Mouse (Mus musculus) megakaryocyte-erythroid progenitor cell, adult 5-6 weeks (primary cell): ENCODE measurements around the gene Ptpn18. TPM values are rescaled to one million over a fixed set of nuclear protein-coding genes. Genes with fewer than 3 reads are reported as not detected.
A peak's percentile ranks its signal among the peaks of the same experiment; 100 is the strongest.

Source experiments
- ATAC-seq: replicated peaks from 2 replicates; pipeline ENCODE4 v1.8.0; 2016; ENCODE audit warnings: mild to moderate bottlenecking, inconsistent platforms; ENCODE audit not compliant: severe bottlenecking, poor library complexity, low FRiP score, low TSS enrichment
- total RNA-seq, 2 experiments: library from RNA; stranded (forward) in 1 of 2; stranded (reverse) in 1 of 2; fragments of 200-1000, 215-1000 nt in 1 of 2; fragments of >200 nt in 1 of 2; fragmentation: Nextera tagmentation in 1 of 2; gene quantifications; 2 replicates each; pipeline ENCODE4 v1.2.3; 2014 to 2017

The Ptpn18 gene
- total RNA-seq, 2 experiments from 2014 or later, result 27.3 to 40.1 TPM

GRCm38 (mm10) chr1:34462766-34463165, 3.2 kb downstream of the Ptpn18 start:
- ATAC-seq, result peak; percentile 13

GRCm38 (mm10) chr1:34464310-34464817, 4.8 kb downstream of the Ptpn18 start:
- ATAC-seq, result no peak

GRCm38 (mm10) chr1:34465445-34465844, 5.9 kb downstream of the Ptpn18 start:
- peak; percentile 87 for ATAC-seq

- ATAC-seq, result no peak
These were observed 8.5 kb downstream of the Ptpn18 start for GRCm38 (mm10) chr1:34468051-34468450.

- ATAC-seq, result no peak
These were observed 8.9 kb downstream of the Ptpn18 start for GRCm38 (mm10) chr1:34468500-34468899.

GRCm38 (mm10) chr1:34469801-34470200, 10.2 kb downstream of the Ptpn18 start:
- ATAC-seq, result no peak

GRCm38 (mm10) chr1:34472427-34473300, 13.1 kb downstream of the Ptpn18 start:
- ATAC-seq, result peak; percentile 84

- ATAC-seq, result 0 out of 2 replicates have a peak, but pooled peaks have one; percentile 40
These were observed 19.5 kb downstream of the Ptpn18 start for GRCm38 (mm10) chr1:34478891-34479655.

- ATAC-seq, result no peak
These were observed 21.2 kb downstream of the Ptpn18 start for GRCm38 (mm10) chr1:34480801-34481200.

GRCm38 (mm10) chr1:34481920-34482669, 22.5 kb downstream of the Ptpn18 start:
- no peak for ATAC-seq

GRCm38 (mm10) chr1:34484470-34484869, 24.9 kb downstream of the Ptpn18 start:
- ATAC-seq, result peak; percentile 62

GRCm38 (mm10) chr1:34485461-34486188, 26.1 kb downstream of the Ptpn18 start:
- peak; percentile 74 for ATAC-seq

GRCm38 (mm10) chr1:34487383-34487782, 27.8 kb downstream of the Ptpn18 start:
- no peak for ATAC-seq

GRCm38 (mm10) chr1:34489852-34490541, 30.4 kb downstream of the Ptpn18 start:
- peak; percentile 59 for ATAC-seq

GRCm38 (mm10) chr1:34491480-34491879, 31.9 kb downstream of the Ptpn18 start:
- ATAC-seq, result no peak

- ATAC-seq, result no peak
These were observed 43.4 kb downstream of the Ptpn18 start for GRCm38 (mm10) chr1:34502991-34503390.

GRCm38 (mm10) chr1:34505307-34505706, 45.7 kb downstream of the Ptpn18 start:
- ATAC-seq, result no peak

GRCm38 (mm10) chr1:34505970-34506551, 46.5 kb downstream of the Ptpn18 start:
- ATAC-seq, result no peak
